Mouse (Mus musculus): ENCODE measurements around the gene Bcas2.
A peak's percentile ranks its signal among the peaks of the same experiment; 100 is the strongest.
"Not testable (repeated sequence)": the region's sequence is repeated elsewhere in the genome, so short reads cannot be mapped to it uniquely, and the experiment has no call there.

The Bcas2 gene

DNA sequence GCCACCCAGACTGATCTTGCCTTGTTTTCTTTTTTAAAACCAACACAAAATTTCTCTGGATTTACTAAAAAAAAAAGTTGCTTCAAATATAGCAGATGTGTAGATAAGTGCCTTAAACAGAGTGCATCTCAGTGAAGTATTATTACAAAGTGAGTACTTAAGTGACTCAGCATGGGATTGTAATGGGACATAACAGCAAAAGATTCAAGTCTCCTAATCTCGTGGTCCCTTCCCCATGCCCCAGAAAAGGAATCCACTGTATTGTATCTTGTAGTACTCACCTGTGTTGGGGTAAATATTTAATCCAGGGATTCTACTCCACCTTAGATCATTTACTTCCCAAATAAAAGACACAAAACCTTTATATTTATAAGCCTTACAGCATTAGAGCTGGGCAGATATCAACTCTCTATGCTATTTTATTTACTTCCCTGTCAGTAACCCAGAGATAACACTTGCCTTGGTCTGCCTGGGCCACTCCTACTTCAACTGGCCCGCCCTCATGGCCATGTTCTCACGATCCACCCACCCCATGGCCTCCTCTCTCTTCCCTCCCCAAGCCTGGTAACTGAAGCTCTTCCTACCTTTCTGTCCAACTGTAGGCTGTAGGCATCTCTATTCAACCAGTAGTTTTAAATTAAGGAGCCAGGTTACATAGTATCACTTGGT is 12.1 kb upstream of the Bcas2 start:
- no peak for DNase-seq (ENCODE audit: low read depth, low spot score)

DNA sequence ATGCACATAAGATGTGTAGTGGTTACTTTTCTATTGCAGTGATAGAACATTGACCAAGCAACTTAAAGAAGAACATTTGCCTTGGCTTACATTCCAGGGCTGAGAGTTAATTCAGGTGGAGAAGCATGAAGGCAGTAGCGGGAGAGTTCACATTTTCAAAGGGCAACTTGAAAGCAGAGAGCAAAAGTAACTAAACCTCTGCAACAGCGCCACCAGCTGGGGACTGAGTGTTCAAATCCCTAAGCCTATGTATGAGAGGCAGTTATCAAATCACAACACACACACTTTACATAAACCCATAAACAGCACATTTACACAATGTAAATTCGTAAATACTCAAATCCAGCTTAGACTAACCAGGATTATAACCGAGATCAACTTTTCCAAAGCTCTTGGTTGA is 1.7 kb upstream of the Bcas2 start:
- no peak for DNase-seq (ENCODE audit: low read depth, low spot score)

DNA sequence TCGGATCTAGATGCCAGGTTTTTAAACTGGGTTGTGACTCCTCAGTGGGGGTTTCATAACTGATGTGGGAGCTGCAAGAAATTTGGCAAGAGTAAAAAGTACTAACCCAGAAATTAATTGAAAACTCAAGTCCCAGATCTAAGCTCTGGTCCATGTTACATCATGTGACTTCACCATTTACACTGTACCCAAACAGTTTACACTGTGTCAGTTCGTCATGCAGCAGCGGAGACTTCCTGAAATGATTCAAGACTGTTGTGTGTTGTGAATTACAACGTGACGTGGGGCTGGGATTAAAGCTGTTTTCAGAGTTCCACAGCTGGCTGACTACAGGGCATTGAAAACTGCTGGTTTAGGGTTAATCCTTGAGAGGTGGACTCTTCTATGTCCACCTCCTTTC is 1.2 kb downstream of the Bcas2 start:
- no peak for DNase-seq (ENCODE audit: low read depth, low spot score)

DNA sequence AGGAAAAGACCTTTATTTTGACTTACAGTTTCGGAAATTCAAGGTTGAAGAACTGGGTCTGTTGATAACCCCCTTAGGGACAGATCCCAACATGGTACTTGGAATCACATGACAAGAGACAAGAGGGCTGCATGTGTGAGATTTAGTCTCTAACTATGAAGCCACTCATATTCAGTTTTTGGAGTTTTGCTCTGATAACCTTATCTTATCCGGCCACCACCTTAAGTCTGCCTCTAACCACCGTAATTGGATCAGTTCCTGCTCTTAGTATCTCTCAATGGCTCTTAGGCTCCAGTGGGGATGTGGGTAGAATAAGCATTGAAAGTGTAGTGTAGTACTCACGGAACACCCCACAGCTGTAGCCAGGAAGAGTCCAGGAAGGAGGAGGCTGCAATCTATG is 5.3 kb downstream of the Bcas2 start:
- DNase-seq (ENCODE audit: low read depth, low spot score), result no peak

DNA sequence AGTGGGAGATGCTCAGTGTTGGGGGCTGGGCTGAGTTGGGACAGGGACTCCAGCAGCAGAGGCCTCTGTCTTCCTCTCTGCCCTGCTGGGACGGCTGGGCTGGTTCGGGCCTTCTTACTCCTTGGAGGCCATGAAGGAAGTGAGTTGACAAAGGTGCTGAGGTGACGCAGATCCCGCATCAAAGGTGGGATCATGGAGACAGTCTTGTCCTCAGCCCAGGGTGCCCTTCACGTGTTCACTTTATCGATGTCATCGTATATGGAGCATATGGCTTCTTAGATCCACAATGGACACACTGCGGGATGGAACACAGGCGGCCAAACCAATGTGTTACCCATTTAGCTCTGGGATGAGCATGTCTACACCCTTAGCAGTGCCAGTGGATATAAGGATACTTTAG is 8.1 kb downstream of the Bcas2 start:
- DNase-seq (ENCODE audit: low read depth, low spot score), result no peak

DNA sequence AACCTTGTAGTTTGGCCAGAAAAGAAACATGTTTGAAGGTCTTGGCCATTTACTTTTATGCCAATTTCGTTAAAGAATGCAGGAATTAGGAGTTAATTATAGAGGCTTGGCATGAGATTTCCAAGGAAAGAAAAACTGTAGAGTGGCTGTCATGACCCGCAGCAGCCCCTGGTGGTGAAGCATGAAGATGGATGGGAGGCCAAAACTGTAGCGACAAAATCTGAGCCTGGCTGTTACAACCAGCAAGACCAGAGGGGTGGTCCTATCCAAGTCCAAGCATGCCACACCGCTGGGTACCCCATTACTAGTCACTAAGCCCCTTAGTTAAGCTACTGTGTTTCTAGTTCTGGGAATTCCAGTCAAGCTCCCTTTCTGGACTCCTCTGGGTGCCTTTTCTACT is 9.7 kb downstream of the Bcas2 start:
- no peak for DNase-seq (ENCODE audit: low read depth, low spot score)

DNA sequence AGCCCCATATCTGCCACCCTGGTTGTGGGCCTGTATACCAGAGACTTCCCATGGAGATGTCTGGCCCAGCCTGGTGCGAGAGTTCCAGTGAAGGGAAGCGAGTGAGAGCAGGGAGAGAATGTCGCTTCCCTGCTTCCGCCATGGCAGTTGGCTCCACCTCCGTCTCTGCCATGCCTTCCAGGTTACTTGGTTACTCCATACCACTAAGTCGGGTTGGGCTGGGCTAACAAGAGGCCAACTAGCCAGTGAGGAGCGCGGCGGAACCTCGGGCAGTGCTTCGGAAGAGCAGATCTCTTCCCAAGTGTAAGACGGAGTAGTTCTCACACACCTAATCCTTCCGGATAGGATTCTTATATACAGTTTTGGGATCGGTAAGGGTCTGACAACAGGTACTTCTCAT is 11.4 kb downstream of the Bcas2 start:
- no peak for DNase-seq (ENCODE audit: low read depth, low spot score)

DNA sequence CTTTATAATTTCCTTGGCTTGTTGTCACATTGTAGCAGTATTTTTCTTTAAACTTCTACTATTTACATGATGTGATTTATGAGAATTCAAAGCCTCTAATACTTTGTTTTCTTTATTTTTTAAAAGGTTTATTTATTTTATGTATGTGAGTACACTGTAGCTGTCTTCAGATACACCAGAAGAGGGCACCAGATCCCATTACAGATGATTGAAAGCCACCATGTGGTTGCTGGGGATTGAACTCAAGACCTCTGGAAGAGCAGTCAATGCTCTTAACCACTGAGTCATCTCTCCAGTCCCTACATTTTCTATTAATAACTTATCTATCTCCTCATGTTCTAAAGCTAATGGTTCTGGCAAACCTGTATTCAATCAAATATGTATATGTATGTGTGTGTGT is 13.0 kb downstream of the Bcas2 start:
- not testable (repeated sequence) for DNase-seq (ENCODE audit: low read depth, low spot score)

DNA sequence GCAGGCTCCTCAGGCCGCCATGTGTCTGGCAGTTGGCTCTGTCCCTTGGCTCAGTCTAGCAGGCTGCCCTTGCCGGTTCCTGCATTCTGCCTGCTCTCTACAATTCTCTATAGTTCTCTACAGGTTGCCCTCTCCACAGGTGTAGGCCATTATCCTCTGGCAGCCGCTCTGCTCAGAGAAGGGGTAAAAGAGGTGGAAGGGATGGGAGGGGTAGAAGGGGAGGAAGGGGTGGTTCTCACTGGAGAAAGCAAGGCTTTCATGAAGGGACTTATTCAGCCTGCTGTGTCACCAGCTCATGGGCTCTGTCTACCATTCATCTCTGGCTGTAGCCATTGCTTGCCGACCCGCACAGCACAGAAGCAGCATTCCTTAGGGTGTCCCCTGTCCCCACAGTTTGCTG is 17.0 kb downstream of the Bcas2 start:
- DNase-seq (ENCODE audit: low read depth, low spot score), result no peak

DNA sequence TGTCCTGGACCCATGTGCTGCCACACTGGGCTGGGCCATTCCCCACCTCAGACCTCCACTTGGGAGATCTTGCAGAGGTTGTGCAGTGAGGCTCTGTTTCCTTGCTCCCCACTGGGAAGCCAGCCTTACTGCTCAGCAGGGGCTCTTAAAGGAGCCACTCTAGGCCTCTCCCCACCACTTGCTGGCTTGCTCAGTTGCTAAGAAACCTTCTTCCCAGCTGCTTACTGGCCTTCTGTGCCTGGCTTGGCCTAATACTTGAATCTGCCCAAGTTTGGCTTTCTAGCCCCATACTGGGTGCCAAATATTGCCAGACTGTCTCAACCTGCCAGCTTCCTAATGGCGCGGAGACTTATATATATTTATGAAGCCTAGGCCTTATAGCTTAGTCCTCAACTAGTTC is 17.4 kb downstream of the Bcas2 start:
- no peak for DNase-seq (ENCODE audit: low read depth, low spot score)

DNA sequence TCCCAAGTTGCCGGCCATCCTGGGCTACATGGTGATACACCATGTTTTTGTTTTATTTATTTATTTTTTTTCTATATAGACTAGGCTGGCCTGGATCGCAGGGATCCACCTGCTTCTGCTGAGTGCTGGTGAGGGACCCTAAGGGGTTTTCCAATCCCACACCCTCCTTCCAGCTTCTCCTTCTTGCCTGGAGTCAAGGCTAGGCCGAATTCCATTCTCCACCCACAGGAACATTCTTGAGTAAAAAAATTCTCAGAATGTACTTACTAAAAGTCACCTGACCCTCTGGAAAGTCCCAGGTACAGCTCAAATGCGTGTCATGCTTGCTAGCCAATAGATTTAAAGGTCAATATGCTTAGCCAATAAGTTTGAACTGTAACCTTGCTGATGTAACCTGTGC is 20.7 kb downstream of the Bcas2 start:
- no peak for DNase-seq (ENCODE audit: low read depth, low spot score)

DNA sequence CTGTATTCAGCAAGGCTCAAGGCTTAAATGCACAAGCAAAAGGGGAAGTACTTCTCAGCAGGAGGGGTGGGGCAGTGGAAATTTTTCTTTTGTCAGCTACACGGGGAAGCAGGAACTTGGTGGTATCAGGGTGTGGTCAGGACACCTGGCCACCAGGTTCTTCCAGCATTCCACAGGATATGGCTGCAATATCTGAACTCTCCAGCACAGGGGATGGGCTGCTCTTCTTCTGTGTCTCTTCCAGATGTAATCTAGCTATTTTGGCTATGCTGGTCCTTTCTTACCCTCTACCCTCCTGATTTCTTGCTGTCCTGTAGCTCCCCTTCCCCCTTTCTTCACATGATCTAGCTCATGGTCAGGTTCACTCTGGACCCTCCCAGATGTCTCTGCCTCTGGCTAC is 21.7 kb downstream of the Bcas2 start:
- no peak for DNase-seq (ENCODE audit: low read depth, low spot score)

DNA sequence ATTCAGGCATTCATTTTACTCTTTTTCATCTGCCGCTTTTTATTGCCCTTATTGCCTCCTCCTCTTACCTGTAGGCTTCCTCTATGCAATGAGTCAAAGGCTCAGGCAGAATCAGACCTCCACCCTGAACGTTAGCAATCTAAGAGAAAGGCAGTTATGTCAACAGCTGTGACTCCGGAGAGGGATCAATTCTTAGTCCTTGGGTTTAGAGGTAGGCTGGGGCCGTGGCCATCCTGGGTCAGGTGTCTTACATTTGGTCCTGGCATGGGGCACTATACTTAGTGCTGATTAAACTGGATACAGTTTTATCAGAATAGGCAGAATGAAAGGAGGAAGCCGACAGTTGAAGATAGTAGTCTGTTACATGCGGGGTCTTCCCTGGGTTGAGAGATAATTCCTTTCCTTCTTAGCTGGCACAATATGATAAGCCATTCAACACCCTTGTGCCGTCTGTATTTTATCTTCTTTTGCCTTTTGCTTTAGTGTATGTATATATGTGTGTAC is 24.9 kb downstream of the Bcas2 start:
- DNase-seq (ENCODE audit: low read depth, low spot score), result no peak

DNA sequence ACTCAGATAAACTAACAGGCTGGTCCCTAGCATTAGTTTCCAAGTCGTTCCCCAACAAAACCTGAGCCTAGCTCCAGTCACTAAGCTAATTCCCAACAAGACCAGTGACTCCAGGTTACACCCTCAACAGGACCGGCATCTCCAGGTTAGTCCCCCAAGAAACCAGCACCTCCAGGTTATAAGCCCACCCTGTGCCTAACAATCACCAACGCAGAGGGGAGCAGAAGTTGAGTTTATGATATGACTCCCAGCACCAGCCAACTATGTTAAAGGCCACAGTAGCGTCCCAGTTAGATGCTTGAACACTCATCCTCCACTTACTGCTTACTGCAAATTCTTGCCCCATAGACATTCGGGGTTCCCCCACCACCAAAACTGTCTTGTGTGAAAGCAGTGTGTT is 27.9 kb downstream of the Bcas2 start:
- DNase-seq (ENCODE audit: low read depth, low spot score), result no peak

DNA sequence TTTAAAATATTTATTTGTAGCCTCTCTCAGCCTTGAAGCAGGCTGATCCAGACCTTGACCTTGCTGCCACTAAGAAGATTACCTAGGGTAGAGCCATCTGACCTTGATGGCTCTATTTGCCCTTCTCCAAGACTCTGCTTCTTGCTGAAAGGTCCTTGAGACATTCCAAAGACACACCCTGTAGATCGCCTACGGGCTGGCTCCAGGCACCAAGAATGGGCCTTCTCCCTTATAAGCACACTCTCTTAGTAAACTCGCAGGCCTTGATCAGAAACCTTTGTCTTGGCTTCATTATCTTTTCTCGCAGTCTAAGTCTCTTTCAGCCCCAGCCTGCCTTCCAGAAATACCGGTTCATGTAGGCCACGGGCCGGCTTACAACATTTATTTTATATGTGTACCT is 29.6 kb downstream of the Bcas2 start:
- DNase-seq (ENCODE audit: low read depth, low spot score), result not testable (repeated sequence)

DNA sequence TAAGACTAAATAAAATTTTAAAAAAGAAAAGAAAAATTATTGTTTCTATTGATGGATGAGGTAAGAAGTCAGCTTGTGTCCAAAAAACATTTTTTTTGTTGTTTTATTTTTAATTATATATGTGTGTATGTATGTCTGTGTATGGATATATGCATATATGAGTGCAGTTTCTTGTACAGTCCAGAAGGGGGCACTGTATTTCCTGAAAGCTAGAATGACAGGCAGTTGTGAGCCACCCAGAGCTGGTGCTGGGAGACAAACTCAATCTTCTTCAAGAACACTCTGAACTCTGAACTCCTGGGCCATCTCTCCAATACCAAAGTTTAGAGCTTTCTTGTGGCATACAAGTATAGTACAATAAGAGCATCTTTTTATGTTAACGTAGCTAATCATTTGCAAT is 32.1 kb downstream of the Bcas2 start:
- DNase-seq (ENCODE audit: low read depth, low spot score), result no peak

DNA sequence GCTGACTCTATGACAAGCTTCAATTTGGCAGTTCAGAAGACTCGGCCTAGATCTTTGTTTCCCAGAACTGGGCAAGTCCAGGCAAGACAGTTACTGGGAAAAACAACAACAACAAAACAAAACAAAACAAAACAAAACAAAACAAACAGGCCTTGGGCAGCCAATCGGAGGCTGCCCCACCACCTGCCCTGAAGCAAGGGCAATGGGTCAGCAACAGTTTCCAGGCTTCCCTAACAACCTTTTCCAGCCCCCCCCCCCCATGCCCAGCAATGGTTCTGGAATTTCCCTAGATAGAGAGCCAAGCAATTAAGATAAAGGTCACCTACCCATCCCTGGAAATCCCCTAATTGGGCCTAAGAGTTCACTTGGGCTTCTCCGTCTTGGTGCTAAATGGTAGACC is 33.0 kb downstream of the Bcas2 start:
- no peak for DNase-seq (ENCODE audit: low read depth, low spot score)

DNA sequence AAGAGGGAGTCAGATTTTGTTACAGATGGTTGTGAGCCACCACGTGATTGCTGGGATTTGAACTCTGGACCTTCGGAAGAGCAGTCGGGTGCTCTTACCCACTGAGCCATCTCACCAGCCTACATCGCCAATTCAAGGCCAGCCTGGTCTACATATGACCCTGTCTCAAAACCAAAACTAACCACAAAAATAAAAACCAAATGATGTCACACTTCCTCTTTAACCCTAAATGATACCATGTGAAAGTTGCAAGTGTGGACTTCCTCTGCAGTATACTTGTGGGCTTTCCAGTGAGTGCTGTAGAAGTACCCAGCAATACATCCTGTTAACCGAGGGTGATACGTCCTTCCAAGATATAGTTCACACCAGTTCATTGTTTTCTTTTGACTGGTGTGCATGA is 34.9 kb downstream of the Bcas2 start:
- no peak for DNase-seq (ENCODE audit: low read depth, low spot score)

DNA sequence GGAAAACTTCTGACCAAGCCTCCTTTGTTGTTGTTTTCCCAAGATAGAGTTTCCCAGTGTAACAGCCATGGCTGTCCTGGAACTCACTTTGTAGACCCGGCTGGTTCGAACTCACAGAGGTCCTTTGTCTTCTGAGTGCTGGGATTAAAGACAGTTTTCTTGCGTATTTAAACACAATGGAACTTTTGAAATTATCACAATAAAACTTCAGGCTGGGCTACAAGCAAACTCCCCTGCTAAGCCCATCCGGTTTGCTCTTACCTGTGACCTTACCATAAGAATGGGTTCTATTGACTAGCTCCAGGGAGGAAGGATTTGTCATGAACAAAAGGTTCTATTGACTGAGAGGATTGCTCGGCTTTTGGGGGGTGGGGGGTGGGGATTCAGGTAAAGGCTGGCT is 36.3 kb downstream of the Bcas2 start:
- peak; percentile 88 for DNase-seq (ENCODE audit: low read depth, low spot score)

DNA sequence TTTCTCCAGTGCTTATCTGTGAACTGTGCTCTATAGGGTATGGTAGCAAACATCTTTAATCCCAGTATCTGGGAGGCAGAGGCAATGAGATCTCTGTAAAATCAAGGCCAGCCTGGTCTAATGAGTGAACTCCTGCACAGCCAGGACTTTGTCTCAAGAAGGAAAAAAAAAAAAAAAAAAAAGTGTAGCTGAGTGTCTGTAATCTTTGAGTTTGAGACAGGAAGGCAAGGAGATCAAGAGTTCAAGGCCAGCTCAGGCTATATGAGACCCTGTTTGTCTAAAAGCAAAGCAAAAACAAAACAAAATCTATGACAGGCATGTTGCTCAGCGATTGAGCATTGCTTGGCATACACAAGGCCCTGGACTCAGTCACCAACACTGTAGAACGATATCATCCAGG is 36.8 kb downstream of the Bcas2 start:
- DNase-seq (ENCODE audit: low read depth, low spot score), result no peak

DNA sequence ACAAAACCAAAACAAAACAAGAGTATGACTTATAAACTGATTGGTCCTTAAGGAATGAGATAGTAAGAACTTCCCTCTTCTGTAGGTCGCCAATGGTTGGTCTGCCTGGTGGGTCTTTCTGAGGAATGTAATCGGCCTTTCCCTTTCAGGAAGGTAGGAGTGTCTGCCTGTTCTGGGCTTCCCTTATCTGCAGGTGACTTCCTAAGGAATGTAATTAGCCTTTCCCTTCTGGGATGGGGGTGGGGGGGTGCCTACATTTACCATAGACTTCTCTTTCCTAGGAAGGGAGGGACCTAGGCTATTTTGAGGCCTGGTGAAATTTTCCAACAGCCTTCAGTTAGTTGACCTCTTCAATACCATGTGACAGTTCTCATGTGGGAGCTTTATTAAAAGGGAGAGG is 39.6 kb downstream of the Bcas2 start:
- no peak for DNase-seq (ENCODE audit: low read depth, low spot score)

DNA sequence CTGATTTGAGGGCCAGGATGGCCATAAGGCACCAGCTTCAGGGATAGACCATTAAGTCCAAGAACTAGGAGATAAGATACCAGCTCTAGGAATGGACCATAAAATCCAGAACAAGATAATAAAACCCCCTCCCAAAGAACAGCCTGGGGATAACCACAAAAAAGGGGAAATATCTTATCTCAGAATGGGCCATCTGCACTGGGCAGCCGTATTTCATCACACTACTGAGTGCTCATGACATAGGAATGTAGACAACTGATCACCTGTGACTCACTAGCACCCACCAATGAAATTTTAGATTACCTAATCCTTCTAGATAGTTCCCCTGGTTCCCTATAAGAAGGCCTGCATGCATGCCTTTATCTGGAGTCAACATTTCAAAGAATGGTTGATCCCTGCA is 40.7 kb downstream of the Bcas2 start:
- no peak for DNase-seq (ENCODE audit: low read depth, low spot score)

DNA sequence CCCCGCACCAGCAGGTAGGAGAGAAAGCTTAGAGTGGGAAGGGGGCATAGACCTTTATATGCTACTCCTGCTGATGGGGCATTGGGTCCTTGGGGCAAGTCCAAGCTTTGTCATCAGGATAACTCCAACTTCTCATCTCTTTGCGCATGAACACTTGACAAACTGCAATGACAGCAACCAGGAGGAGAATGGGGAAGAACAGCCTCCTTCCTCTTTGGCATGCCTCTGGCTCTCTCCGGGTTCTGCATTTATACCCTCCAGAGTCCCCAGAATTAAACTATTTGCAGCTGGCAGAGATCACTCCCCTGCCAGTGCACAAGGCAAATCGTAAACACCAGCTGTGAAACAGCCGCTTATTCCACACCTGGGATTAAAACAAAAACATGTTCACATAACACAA is 42.1 kb downstream of the Bcas2 start:
- no peak for DNase-seq (ENCODE audit: low read depth, low spot score)

DNA sequence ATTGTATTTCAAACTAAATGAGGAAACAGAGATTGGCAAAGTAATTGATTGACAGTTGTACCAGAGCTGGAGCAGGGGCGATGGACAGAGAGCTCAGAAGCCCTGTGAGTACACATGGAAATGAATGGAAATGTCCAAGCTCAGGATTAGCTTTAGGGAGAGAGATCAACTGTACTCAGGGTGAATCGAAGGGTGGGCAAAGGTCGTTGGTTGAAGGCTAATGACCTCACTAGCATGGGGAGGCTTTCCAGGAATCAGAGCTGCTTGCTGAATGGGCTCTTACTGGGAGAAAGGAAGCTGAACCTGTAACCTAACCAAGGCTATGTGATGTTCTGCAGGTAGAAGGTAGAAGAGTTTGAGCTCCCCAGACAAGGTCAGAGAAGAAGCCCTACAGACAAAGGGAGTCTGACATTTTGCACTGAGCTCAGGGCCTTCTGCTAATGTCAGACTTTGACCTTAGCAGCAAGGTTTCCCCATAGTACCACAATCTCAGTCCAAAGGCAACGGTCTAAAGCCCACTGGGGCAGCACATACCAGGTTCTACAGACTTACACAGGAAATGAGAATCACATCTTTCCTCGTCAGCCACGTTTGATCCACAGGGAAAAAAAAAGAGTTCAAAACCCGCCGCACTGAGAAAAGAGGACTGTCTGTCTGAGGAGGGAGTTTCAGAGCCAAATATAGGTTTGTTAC is 43.3 kb downstream of the Bcas2 start:
- DNase-seq (ENCODE audit: low read depth, low spot score), result no peak

Measured in WW6 (cell line).